Mouse (Mus musculus): ENCODE data around the gene Hdac4. TPM values are rescaled to one million over a fixed set of nuclear protein-coding genes. Genes with fewer than 3 reads are reported as not detected.

Hdac4 gene
- total RNA-seq, 2 experiments from 2014 or later = 111 to 112 TPM

GRCm38 (mm10) chr1:92107521-92107920 lies 88.0 kb downstream of the Hdac4 start:
- intact Hi-C loops (cut with DNase I) = no loop called here
- DNase-seq (ENCODE audit: low spot score in 2 of 2) = no peak

GRCm38 (mm10) chr1:92106486-92107160 lies 88.9 kb downstream of the Hdac4 start:
- no peak for DNase-seq (ENCODE audit: low spot score in 2 of 2)
- intact Hi-C loops (cut with DNase I) = no loop called here

- no peak for DNase-seq (ENCODE audit: low spot score in 2 of 2)
- intact Hi-C loops (cut with DNase I) = no loop called here
Measured at GRCm38 (mm10) chr1:92104718-92105117, 90.8 kb downstream of the Hdac4 start.

GRCm38 (mm10) chr1:92103971-92104370 lies 91.5 kb downstream of the Hdac4 start:
- intact Hi-C loops (cut with DNase I) = no loop called here

GRCm38 (mm10) chr1:92103377-92103776 lies 92.1 kb downstream of the Hdac4 start:
- no peak for DNase-seq (ENCODE audit: low spot score in 2 of 2)
- intact Hi-C loops (cut with DNase I) = no loop called here

More at GRCm38 (mm10) chr1:92103971-92104370, 91.5 kb downstream of the Hdac4 start:
- DNase-seq (ENCODE audit: low spot score in 2 of 2) = no peak

GRCm38 (mm10) chr1:92102825-92103224 lies 92.7 kb downstream of the Hdac4 start:
- DNase-seq (ENCODE audit: low spot score in 2 of 2) = no peak
- intact Hi-C loops (cut with DNase I) = no loop called here

- DNase-seq (ENCODE audit: low spot score in 2 of 2) = peak in 1 of 2 experiments; percentile 55
- intact Hi-C loops (cut with DNase I) = loop anchor here (2.0 kb wide), 1 partner anchor 30 kb away; no protein-coding TSS in a partner anchor
Measured at GRCm38 (mm10) chr1:92100371-92100891, 95.1 kb downstream of the Hdac4 start.

GRCm38 (mm10) chr1:92099964-92100363 lies 95.5 kb downstream of the Hdac4 start:
- intact Hi-C loops (cut with DNase I) = loop anchor here (2.0 kb wide), 1 partner anchor 31 kb away; no protein-coding TSS in a partner anchor
- peak; percentile 41 to 78 for DNase-seq (ENCODE audit: low spot score in 2 of 2)

- intact Hi-C loops (cut with DNase I) = no loop called here
Measured at GRCm38 (mm10) chr1:92099502-92099901, 96.0 kb downstream of the Hdac4 start.

GRCm38 (mm10) chr1:92098456-92098855 lies 97.0 kb downstream of the Hdac4 start:
- intact Hi-C loops (cut with DNase I) = no loop called here
- no peak for DNase-seq (ENCODE audit: low spot score in 2 of 2)

More at GRCm38 (mm10) chr1:92099502-92099901, 96.0 kb downstream of the Hdac4 start:
- DNase-seq (ENCODE audit: low spot score in 2 of 2) = no peak

GRCm38 (mm10) chr1:92096991-92097525 lies 98.4 kb downstream of the Hdac4 start:
- intact Hi-C loops (cut with DNase I) = no loop called here
- DNase-seq (ENCODE audit: low spot score in 2 of 2) = no peak

GRCm38 (mm10) chr1:92092286-92092685 lies 103.2 kb downstream of the Hdac4 start:
- no peak for DNase-seq (ENCODE audit: low spot score in 2 of 2)
- intact Hi-C loops (cut with DNase I) = no loop called here

- intact Hi-C loops (cut with DNase I) = no loop called here
Measured at GRCm38 (mm10) chr1:92087821-92088220, 107.7 kb downstream of the Hdac4 start.

GRCm38 (mm10) chr1:92087343-92087742 lies 108.2 kb downstream of the Hdac4 start:
- intact Hi-C loops (cut with DNase I) = no loop called here
- no peak for DNase-seq (ENCODE audit: low spot score in 2 of 2)

More at GRCm38 (mm10) chr1:92087821-92088220, 107.7 kb downstream of the Hdac4 start:
- no peak for DNase-seq (ENCODE audit: low spot score in 2 of 2)

GRCm38 (mm10) chr1:92086841-92087240 lies 108.7 kb downstream of the Hdac4 start:
- no peak for DNase-seq (ENCODE audit: low spot score in 2 of 2)
- intact Hi-C loops (cut with DNase I) = no loop called here

GRCm38 (mm10) chr1:92086277-92086813 lies 109.2 kb downstream of the Hdac4 start:
- no peak for DNase-seq (ENCODE audit: low spot score in 2 of 2)
- intact Hi-C loops (cut with DNase I) = no loop called here

- no peak for DNase-seq (ENCODE audit: low spot score in 2 of 2)
- intact Hi-C loops (cut with DNase I) = no loop called here
Measured at GRCm38 (mm10) chr1:92084738-92085137, 110.8 kb downstream of the Hdac4 start.

GRCm38 (mm10) chr1:92084004-92084403 lies 111.5 kb downstream of the Hdac4 start:
- intact Hi-C loops (cut with DNase I) = no loop called here
- no peak for DNase-seq (ENCODE audit: low spot score in 2 of 2)

GRCm38 (mm10) chr1:92082837-92083541 lies 112.5 kb downstream of the Hdac4 start:
- DNase-seq (ENCODE audit: low spot score in 2 of 2) = no peak
- intact Hi-C loops (cut with DNase I) = no loop called here

GRCm38 (mm10) chr1:92082156-92082836 lies 113.2 kb downstream of the Hdac4 start:
- DNase-seq (ENCODE audit: low spot score in 2 of 2) = no peak
- intact Hi-C loops (cut with DNase I) = no loop called here

Measured in left cerebral cortex, postnatal 25 days (tissue).